Mouse (Mus musculus) cerebellum, adult 2 months (tissue): ENCODE results near the gene Otop3.

Experiments used
- CTCF ChIP-seq: fragments of 200-500 bp; IDR thresholded peaks from 2 replicates; pipeline ENCODE4 v1.5.1; 2011; ENCODE audit warnings: low read depth, mild to moderate bottlenecking, control low read depth, low read length, moderate library complexity, borderline replicate concordance; ENCODE audit not compliant: insufficient read depth
- POLR2A ChIP-seq: fragments of 200-500 bp; IDR thresholded peaks from 2 replicates; pipeline ENCODE4 v1.6.1; 2011; ENCODE audit warnings: low read length, control low read depth, borderline replicate concordance; ENCODE audit not compliant: insufficient read depth

DNA sequence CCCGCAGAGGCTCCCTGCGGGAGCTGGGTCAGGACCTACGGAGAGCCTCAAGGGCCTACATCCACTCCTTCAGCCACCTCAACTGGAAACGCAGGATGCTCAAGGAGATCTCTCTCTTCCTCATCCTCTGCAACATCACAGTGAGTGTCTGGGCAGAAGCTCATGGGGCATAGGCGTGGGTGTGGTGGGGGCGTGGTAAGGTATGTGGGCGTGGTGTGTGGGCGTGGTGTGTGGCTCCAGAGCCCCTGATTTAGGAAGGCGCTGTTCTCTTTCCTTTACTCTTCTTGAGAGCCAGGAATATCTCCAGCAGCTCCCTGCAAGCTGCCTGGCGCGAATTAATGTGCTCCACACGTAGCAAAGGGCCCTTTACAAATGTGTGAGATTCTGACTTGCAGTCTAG lies 10.4 kb downstream of the Otop3 start:
- no peak for TF ChIP-seq POLR2A
- no peak for TF ChIP-seq CTCF
